Mouse (Mus musculus): ENCODE measurements around the gene Ano6. TPM values are rescaled to one million over a fixed set of nuclear protein-coding genes. Genes with fewer than 3 reads are reported as not detected.

Ano6 gene
- polyA plus RNA-seq, 1 experiment from 2014 or later: 30.1 TPM

GRCm38 (mm10) chr15:95875898-95876297 is 85.3 kb downstream of the Ano6 start:
- H3K9ac ChIP-seq: no peak overlapping the region
- H3K4me1 ChIP-seq (replicated peaks): no peaks in the 10 kb centered on the region
- H3K36me3 ChIP-seq: no peaks in the 10 kb centered on the region
- 97% methylated on average over 10 of the region's 10 CpGs for WGBS
- ATAC-seq (ENCODE audit: low FRiP score, low read depth): no peak
- H3K4me2 ChIP-seq: no peak overlapping the region
- no peak overlapping the region for H3K27ac ChIP-seq (replicated peaks)
- H3K9me3 ChIP-seq: no peaks in the 10 kb centered on the region
- H3K27me3 ChIP-seq: no peaks in the 10 kb centered on the region
- H3K4me3 ChIP-seq: no peak overlapping the region

DNA sequence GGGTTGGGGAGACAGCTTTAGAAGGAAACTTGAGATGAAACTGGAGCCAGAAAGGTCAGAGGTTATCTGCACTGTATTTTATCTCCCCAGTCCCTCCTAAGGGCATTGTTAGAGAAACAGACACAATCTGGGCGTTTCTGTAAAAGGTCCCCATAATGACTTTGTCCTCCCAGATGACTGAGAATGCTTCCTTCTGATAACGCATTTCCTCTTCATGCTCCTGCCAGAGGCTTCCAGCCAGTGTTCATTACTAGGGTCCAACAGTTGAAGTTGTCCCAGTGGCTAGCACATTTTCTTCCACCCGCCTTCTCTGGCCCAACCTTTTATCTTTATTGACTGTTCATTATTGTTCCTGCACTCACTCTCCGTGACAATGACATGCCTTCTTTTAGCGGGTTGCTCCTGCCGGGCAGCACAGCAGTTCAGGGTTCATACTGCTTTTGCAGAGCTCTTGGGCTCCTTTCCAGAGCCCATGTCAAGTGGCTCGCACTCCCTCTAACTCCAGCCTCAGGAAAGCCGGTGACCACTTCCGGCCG is 90.0 kb downstream of the Ano6 start:
- Histone ChIP-seq H3K9me3 (no peaks in the 10 kb centered on the region), H3K36me3 (no peaks in the 10 kb centered on the region), H3K4me2 (no peak overlapping the region), H3K27ac (replicated peaks) (no peak overlapping the region), H3K9ac (no peak overlapping the region), H3K4me3 (no peak overlapping the region), H3K4me1 (replicated peaks) (no peaks in the 10 kb centered on the region), H3K27me3 (no peaks in the 10 kb centered on the region)
- WGBS: 32% methylated on average over 10 of the region's 10 CpGs
- no peak for ATAC-seq (ENCODE audit: low FRiP score, low read depth)

- Histone ChIP-seq H3K9ac (no peak overlapping the region), H3K4me1 (replicated peaks) (peaks cover 16% of the 10 kb centered on the region; the same call in 1 of the 2 replicates), H3K9me3 (no peaks in the 10 kb centered on the region), H3K4me3 (no peak overlapping the region), H3K27ac (replicated peaks) (no peak overlapping the region), H3K4me2 (no peak overlapping the region), H3K27me3 (no peaks in the 10 kb centered on the region), H3K36me3 (no peaks in the 10 kb centered on the region)
- WGBS: 93% methylated on average over 4 of the region's 4 CpGs
- no peak for ATAC-seq (ENCODE audit: low FRiP score, low read depth)
Measured at GRCm38 (mm10) chr15:95882436-95882835, 91.8 kb downstream of the Ano6 start.

- ATAC-seq (ENCODE audit: low FRiP score, low read depth): no peak
- H3K9me3 ChIP-seq: no peaks in the 10 kb centered on the region
- WGBS: 69% methylated on average over 6 of the region's 6 CpGs
Measured at GRCm38 (mm10) chr15:95883559-95883958, 92.9 kb downstream of the Ano6 start.

DNA sequence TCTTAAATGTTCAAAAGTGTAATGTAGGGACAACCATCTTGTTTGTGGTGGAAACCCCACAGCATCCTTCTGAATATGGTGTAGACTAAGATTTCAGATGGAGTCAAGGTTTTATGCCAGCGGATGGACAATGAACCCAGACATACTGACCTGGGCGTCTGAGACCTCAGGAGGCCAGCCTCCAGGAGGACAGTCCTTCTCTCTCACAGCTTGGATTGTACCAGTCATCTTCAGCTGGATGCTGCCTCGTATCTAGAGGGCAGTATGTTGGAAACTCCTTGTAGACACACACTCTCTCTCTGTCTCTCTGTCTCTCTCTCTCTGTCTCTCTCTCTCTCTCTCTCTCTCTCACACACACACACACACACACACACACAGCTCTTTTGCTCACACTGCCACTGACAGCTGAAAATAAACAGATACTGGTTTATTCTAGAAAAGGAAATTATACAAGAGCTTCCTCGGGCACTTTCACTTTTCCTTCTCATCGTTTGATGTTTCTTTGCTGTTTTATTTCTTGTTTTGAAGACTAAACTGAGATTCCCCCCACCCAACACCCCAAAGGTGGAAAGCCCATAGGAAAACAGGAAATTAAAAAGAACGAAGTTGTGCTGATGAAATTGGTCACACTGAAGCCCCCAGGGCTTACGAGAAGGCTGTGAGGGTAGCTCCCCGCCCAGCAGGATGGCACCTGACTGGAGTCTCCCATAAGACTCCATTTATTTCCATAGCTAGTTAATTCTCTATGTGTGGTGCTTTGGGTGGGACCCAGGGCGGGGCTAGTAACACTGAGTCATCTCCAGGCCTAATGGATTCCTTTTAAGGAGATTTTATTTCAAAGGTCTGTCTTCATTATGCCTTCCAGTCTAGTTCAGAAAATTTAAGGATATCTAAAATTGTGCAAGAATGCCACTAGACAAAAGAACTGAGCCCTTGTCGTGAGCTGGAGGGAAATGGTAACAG is 94.3 kb downstream of the Ano6 start:
- WGBS: 89% methylated on average over 10 of the region's 10 CpGs
- no peak for ATAC-seq (ENCODE audit: low FRiP score, low read depth)
- Histone ChIP-seq H3K9me3 (no peaks in the 10 kb centered on the region), H3K27ac (replicated peaks) (no peak overlapping the region), H3K36me3 (no peaks in the 10 kb centered on the region), H3K27me3 (no peaks in the 10 kb centered on the region), H3K4me2 (no peak overlapping the region), H3K4me3 (no peak overlapping the region), H3K4me1 (replicated peaks) (peaks cover 29% of the 10 kb centered on the region; the same call in 1 of the 2 replicates), H3K9ac (no peak overlapping the region)

More at GRCm38 (mm10) chr15:95883559-95883958, 92.9 kb downstream of the Ano6 start:
- Histone ChIP-seq H3K4me2 (no peak overlapping the region), H3K27me3 (no peaks in the 10 kb centered on the region), H3K4me3 (no peak overlapping the region), H3K4me1 (replicated peaks) (peaks cover 27% of the 10 kb centered on the region; the same call in 1 of the 2 replicates), H3K9ac (no peak overlapping the region), H3K36me3 (no peaks in the 10 kb centered on the region), H3K27ac (replicated peaks) (no peak overlapping the region)

GRCm38 (mm10) chr15:95885953-95886820 is 95.5 kb downstream of the Ano6 start:
- Histone ChIP-seq H3K36me3 (no peaks in the 10 kb centered on the region), H3K9ac (no peak overlapping the region), H3K4me1 (replicated peaks) (peaks cover 29% of the 10 kb centered on the region; the same call in 1 of the 2 replicates), H3K4me3 (no peak overlapping the region), H3K4me2 (no peak overlapping the region), H3K9me3 (no peaks in the 10 kb centered on the region), H3K27ac (replicated peaks) (peak overlapping the region; percentile 45), H3K27me3 (no peaks in the 10 kb centered on the region)
- WGBS: 79% methylated on average over 18 of the region's 18 CpGs
- no peak for ATAC-seq (ENCODE audit: low FRiP score, low read depth)

- Histone ChIP-seq H3K4me2 (no peak overlapping the region), H3K27ac (replicated peaks) (peak overlapping the region; percentile 45)
Measured at GRCm38 (mm10) chr15:95887365-95887764, 96.7 kb downstream of the Ano6 start.

DNA sequence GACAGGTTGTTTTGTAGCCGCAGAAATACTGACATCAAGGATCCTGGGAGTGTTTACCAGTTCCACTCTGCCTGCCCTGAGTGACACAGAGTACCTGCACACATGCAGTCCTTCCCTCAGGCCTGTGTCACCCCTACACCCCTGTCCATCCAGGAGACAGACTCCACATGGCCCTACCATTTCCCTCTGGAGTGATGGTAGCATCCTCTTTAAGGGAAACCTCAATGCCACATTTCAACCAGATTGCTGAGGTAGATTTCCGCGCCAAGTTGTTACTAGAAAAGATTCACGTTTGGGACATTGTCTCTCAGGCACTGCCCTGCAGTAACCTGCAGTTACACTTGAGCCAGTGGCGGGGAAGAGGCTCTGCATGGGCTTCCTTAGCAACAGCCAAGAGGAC is 97.9 kb downstream of the Ano6 start:
- H3K4me3 ChIP-seq: no peak overlapping the region
- H3K4me2 ChIP-seq: no peak overlapping the region
- peak overlapping the region; percentile 39; the same call in 1 of the 2 replicates for H3K27ac ChIP-seq (replicated peaks)
- H3K36me3 ChIP-seq: no peaks in the 10 kb centered on the region
- no peaks in the 10 kb centered on the region for H3K9me3 ChIP-seq
- H3K9ac ChIP-seq: no peak overlapping the region
- no peaks in the 10 kb centered on the region for H3K27me3 ChIP-seq
- H3K4me1 ChIP-seq (replicated peaks): peaks cover 33% of the 10 kb centered on the region; the same call in 1 of the 2 replicates
- no peak for ATAC-seq (ENCODE audit: low FRiP score, low read depth)
- 86% methylated on average over 5 of the region's 5 CpGs for WGBS

More at GRCm38 (mm10) chr15:95887365-95887764, 96.7 kb downstream of the Ano6 start:
- peaks cover 29% of the 10 kb centered on the region; the same call in 1 of the 2 replicates for H3K4me1 ChIP-seq (replicated peaks)
- WGBS: 44% methylated on average over 5 of the region's 5 CpGs
- H3K36me3 ChIP-seq: no peaks in the 10 kb centered on the region
- no peak for ATAC-seq (ENCODE audit: low FRiP score, low read depth)
- H3K9me3 ChIP-seq: no peaks in the 10 kb centered on the region
- H3K27me3 ChIP-seq: no peaks in the 10 kb centered on the region
- H3K9ac ChIP-seq: no peak overlapping the region
- no peak overlapping the region for H3K4me3 ChIP-seq

DNA sequence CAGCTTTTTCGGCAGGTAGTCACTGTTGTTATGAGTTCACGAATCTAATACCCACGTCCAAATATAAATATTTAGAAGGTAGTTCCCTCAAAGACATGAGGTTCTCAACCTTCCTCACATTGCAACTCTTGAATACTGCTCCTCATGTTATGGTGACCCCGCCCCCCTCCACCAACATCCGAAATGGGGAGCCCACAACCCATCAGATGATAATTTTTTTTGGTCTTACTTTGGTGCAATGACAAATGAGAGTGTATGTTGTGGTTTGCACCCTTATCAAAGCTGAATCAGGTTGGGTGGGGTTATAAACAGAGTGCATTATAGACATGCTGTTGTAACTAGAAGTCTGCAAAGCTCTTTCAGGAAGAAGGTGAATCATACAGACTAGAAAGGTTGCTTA is 99.7 kb downstream of the Ano6 start:
- no peak overlapping the region for H3K27ac ChIP-seq (replicated peaks)
- H3K36me3 ChIP-seq: no peaks in the 10 kb centered on the region
- H3K4me2 ChIP-seq: no peak overlapping the region
- no peak for ATAC-seq (ENCODE audit: low FRiP score, low read depth)
- H3K27me3 ChIP-seq: no peaks in the 10 kb centered on the region
- peaks cover 33% of the 10 kb centered on the region; the same call in 1 of the 2 replicates for H3K4me1 ChIP-seq (replicated peaks)
- H3K9ac ChIP-seq: no peak overlapping the region
- WGBS: 95% methylated on average over 5 of the region's 5 CpGs
- no peaks in the 10 kb centered on the region for H3K9me3 ChIP-seq
- H3K4me3 ChIP-seq: no peak overlapping the region

DNA sequence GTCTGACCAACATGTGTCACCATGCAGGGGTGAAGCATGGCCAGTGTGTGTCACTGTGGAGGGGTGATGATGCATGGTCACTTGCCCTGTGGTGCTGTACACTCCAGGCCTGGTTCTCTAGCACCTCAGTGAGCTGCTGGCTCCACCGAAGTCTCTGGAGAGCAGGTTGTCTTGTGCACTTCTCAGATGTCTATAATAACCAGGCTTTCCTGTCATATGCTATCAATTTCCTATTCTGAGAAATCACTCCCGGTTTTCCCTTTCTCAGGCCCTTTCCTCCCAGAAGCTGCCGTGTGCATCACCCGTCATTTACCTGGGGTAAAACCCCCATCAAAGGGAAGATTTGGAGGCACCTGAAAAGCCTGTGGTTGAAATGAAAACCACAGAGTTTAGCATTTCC is 101.5 kb downstream of the Ano6 start:
- H3K27ac ChIP-seq (replicated peaks): no peak overlapping the region
- H3K9me3 ChIP-seq: no peaks in the 10 kb centered on the region

DNA sequence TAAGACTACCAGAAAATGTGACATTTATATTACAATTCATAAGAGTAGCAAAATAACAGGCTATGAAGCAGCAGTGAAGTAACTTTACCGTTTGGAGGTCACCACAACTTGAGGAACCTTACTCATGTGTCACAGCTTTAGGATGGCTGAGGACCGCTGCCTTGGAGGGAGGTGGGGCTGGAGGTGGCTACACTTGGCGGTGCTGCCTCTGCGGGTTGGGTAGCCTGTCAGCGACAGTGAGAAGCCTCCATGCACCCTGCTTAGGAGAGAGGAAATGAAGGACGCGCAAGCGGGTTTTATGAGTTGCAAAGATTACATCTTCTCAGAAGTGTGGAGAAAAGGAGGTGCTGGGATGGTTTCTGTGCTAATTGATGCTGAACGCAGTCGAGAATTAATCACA is 102.3 kb downstream of the Ano6 start:
- no peak overlapping the region for H3K4me2 ChIP-seq
- no peaks in the 10 kb centered on the region for H3K27me3 ChIP-seq
- peaks cover 13% of the 10 kb centered on the region; the same call in 1 of the 2 replicates for H3K4me1 ChIP-seq (replicated peaks)
- no peak overlapping the region for H3K9ac ChIP-seq
- no peaks in the 10 kb centered on the region for H3K9me3 ChIP-seq
- H3K27ac ChIP-seq (replicated peaks): no peak overlapping the region
- no peak overlapping the region for H3K4me3 ChIP-seq
- WGBS: 71% methylated on average over 10 of the region's 10 CpGs
- no peak for ATAC-seq (ENCODE audit: low FRiP score, low read depth)
- H3K36me3 ChIP-seq: no peaks in the 10 kb centered on the region

More for the DNA sequence above, 101.5 kb downstream of the Ano6 start:
- Histone ChIP-seq H3K4me2 (no peak overlapping the region), H3K36me3 (no peaks in the 10 kb centered on the region), H3K9ac (no peak overlapping the region), H3K4me3 (no peak overlapping the region), H3K4me1 (replicated peaks) (peaks cover 20% of the 10 kb centered on the region; the same call in 1 of the 2 replicates), H3K27me3 (no peaks in the 10 kb centered on the region)
- ATAC-seq (ENCODE audit: low FRiP score, low read depth): no peak
- 93% methylated on average over 4 of the region's 4 CpGs for WGBS

Measured in hindbrain, embryonic 15.5 days (tissue).